Mouse (Mus musculus) heart, embryonic 10.5 days (tissue): Measurements from ENCODE around the gene Slx1b. TPM values are rescaled to one million over a fixed set of nuclear protein-coding genes. Genes with fewer than 3 reads are reported as not detected.

ENCODE experiments used
- polyA plus RNA-seq: library from polyadenylated mRNA; unstranded; fragments of >200 nt; fragmentation: Nextera tagmentation; extraction: Ambion mirVana; gene quantifications from 2 replicates; pipeline ENCODE4 v1.2.1, GENCODE M21; 2016

Gene Slx1b
- polyA plus RNA-seq, 1 experiment from 2014 or later: 8.8 TPM

Other genes starting within 250 kb of the Slx1b start
- 6.8 and 9.5 TPM in 2 replicates for gene Atp2a1, start 232.7 kb downstream of the Slx1b start, polyA plus RNA-seq
- 46.3 and 47.1 TPM in 2 replicates for gene Sh2b1, start 220.4 kb downstream of the Slx1b start, polyA plus RNA-seq
- gene Tufm, start 208.4 kb downstream of the Slx1b start, polyA plus RNA-seq: 199 and 204 TPM in 2 replicates
- gene Atxn2l, start 192.3 kb downstream of the Slx1b start, polyA plus RNA-seq: 43.6 and 52.3 TPM in 2 replicates
- 155 and 179 TPM in 2 replicates for gene Eif3c, start 129.4 kb downstream of the Slx1b start, polyA plus RNA-seq
- gene Apobr, start 110.8 kb downstream of the Slx1b start, polyA plus RNA-seq: 0.18 and 0.23 TPM in 2 replicates
- 19.8 and 23.3 TPM in 2 replicates for gene Cln3, start 110.0 kb downstream of the Slx1b start, polyA plus RNA-seq
- gene Il27, start 100.8 kb downstream of the Slx1b start, polyA plus RNA-seq: not detected in 2 replicates
- gene Nupr1, start 64.9 kb downstream of the Slx1b start, polyA plus RNA-seq: 0.75 and 1.2 TPM in 2 replicates
- 36.6 and 44.3 TPM in 2 replicates for gene Sgf29, start 46.5 kb downstream of the Slx1b start, polyA plus RNA-seq
- gene Sult1a1, start 19.4 kb downstream of the Slx1b start, polyA plus RNA-seq: 0.34 and 0.94 TPM in 2 replicates
- gene Bola2, start 383 bp downstream of the Slx1b start, polyA plus RNA-seq: 135 and 159 TPM in 2 replicates
- gene Coro1a, start 12.0 kb upstream of the Slx1b start, polyA plus RNA-seq: 10.0 and 21.7 TPM in 2 replicates
- gene Mapk3, start 63.8 kb upstream of the Slx1b start, polyA plus RNA-seq: 59.6 and 69.8 TPM in 2 replicates
- 1.3 and 1.5 TPM in 2 replicates for gene Gdpd3, start 70.5 kb upstream of the Slx1b start, polyA plus RNA-seq
- 43.4 and 66.0 TPM in 2 replicates for gene Ypel3, start 81.2 kb upstream of the Slx1b start, polyA plus RNA-seq
- gene Tbx6, start 85.7 kb upstream of the Slx1b start, polyA plus RNA-seq: 0.23 and 0.53 TPM in 2 replicates
- gene Ppp4c, start 96.7 kb upstream of the Slx1b start, polyA plus RNA-seq: 233 and 325 TPM in 2 replicates
- gene Fam57b, start 101.9 kb upstream of the Slx1b start, polyA plus RNA-seq: 0.06 and 0.38 TPM in 2 replicates
- not detected in 2 replicates for gene 4930451I11Rik, start 135.9 kb upstream of the Slx1b start, polyA plus RNA-seq
- 0.28 and 0.64 TPM in 2 replicates for gene Doc2a, start 151.6 kb upstream of the Slx1b start, polyA plus RNA-seq
- 31.1 and 35.0 TPM in 2 replicates for gene Hirip3, start 166.2 kb upstream of the Slx1b start, polyA plus RNA-seq
- gene Ino80e, start 166.6 kb upstream of the Slx1b start, polyA plus RNA-seq: 79.1 and 92.0 TPM in 2 replicates
- gene Taok2, start 188.9 kb upstream of the Slx1b start, polyA plus RNA-seq: 33.2 and 39.2 TPM in 2 replicates
- 18.6 and 20.7 TPM in 2 replicates for gene Tmem219, start 227.1 kb upstream of the Slx1b start, polyA plus RNA-seq
- gene Kctd13, start 233.1 kb upstream of the Slx1b start, polyA plus RNA-seq: 15.5 and 21.3 TPM in 2 replicates